ENCODE assay signal across 1 mouse cellular context in the genomic region with DNA sequence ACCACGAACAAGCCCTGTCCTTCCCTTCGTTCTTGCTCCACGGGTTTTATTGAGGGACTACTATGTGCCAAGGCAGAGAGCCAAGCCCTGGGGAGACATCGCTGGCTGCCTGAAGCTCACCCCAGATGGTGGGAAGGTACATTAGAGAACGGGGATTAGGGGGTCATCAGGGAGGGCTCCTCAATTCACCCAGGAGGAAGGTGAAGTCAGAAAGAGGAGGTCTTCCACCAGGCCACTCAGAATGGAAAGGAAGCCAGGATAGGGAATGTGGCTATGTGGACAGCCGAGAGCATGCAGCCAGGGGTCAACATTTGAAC.
A peak's percentile ranks its signal among the peaks of the same experiment; 100 is the strongest.
TF ChIP-seq lines count a peak whose summit lies in the region.

No protein-coding gene starts in this region.

TF ChIP-seq in CH12.LX, 34 proteins besides CTCF, POLR2A, EP300 and RAD21:
- no peak; the same call in 1 of the 2 replicates for TF ChIP-seq CHD1 (IDR thresholded peaks at IDR 0.05; ENCODE audit: low read depth, low read length)
- TF ChIP-seq ZKSCAN1 (IDR thresholded peaks at IDR 0.05; ENCODE audit: borderline replicate concordance, low read depth, low read length): peak; percentile 67
TF ChIP-seq in CH12.LX: peak in this region for 1.
